Mouse (Mus musculus) intestine, postnatal 0 days (tissue): ENCODE measurements around the gene Cyp2d9. TPM values are rescaled to one million over a fixed set of nuclear protein-coding genes. Genes with fewer than 3 reads are reported as not detected.
"Not testable (repeated sequence)": the region's sequence is repeated elsewhere in the genome, so short reads cannot be mapped to it uniquely, and the experiment has no call there.

Experiments
- ATAC-seq: fragments of 200-750 bp; cut with Nextera tagmentation; 2 replicates; pipeline ENCODE4 v1.8.0; 2017; ENCODE audit warnings: mild to moderate bottlenecking, moderate TSS enrichment, moderate library complexity
- H3K27ac ChIP-seq: fragments of 300-500 bp; sonication (generic); 2 replicates; pipeline ENCODE4 v1.5.1; 2014; ENCODE audit warnings: mild to moderate bottlenecking, low read depth, low read length, moderate library complexity
- H3K27me3 ChIP-seq: fragments of 300-500 bp; sonication (generic); replicated peaks from 2 replicates; pipeline ENCODE4 v1.6.1; 2014; ENCODE audit warnings: low read length, mixed read lengths; ENCODE audit not compliant: control insufficient read depth, insufficient read depth
- H3K36me3 ChIP-seq: fragments of 300-500 bp; sonication (generic); 2 replicates; pipeline ENCODE4 v1.6.1; 2014; ENCODE audit warnings: mild to moderate bottlenecking, moderate library complexity; ENCODE audit not compliant: control insufficient read depth, insufficient read depth
- H3K4me1 ChIP-seq: fragments of 300-500 bp; sonication (generic); replicated peaks from 2 replicates; pipeline ENCODE4 v1.6.1; 2014; ENCODE audit warnings: antibody characterized with exemption, low read length, mixed read lengths; ENCODE audit not compliant: control insufficient read depth, insufficient read depth
- H3K4me2 ChIP-seq: fragments of 300-500 bp; sonication (generic); replicated peaks from 2 replicates; pipeline ENCODE4 v1.6.1; 2014; ENCODE audit warnings: low read depth, mild to moderate bottlenecking, moderate library complexity
- H3K4me3 ChIP-seq: fragments of 300-500 bp; sonication (generic); 2 replicates; pipeline ENCODE4 v1.5.1; 2014; ENCODE audit warnings: low read depth, low read length
- H3K9ac ChIP-seq: fragments of 300-500 bp; sonication (generic); 2 replicates; pipeline ENCODE4 v1.6.1; 2014; ENCODE audit warnings: mild to moderate bottlenecking, low read depth, low read length
- H3K9me3 ChIP-seq: fragments of 300-500 bp; sonication (generic); 2 replicates; pipeline ENCODE4 v1.6.1; 2016; ENCODE audit warnings: mixed run types; ENCODE audit not compliant: control insufficient read depth
- CTCF ChIP-seq: sonication (generic); IDR thresholded peaks from 2 replicates; pipeline ENCODE4 v1.5.1; 2016; ENCODE audit warnings: low read depth, mild to moderate bottlenecking, control low read depth, antibody characterized with exemption, moderate library complexity
- WGBS: fragments of 180-500 bp; shearing (Covaris S2); extraction: QIAGEN DNeasy Blood & Tissue Kit; methylation state at CpG from one replicate; pipeline ENCODE4 v1.1.7; 2014; 5-methylcytosine and 5-hydroxymethylcytosine counted together
- polyA plus RNA-seq: library from polyadenylated mRNA; unstranded; fragments of >200 nt; fragmentation: Nextera tagmentation; extraction: Ambion mirVana; gene quantifications from 2 replicates; pipeline ENCODE4 v1.2.1, GENCODE M21; 2015

Cyp2d9 gene
- polyA plus RNA-seq: not detected in 2 replicates

DNA sequence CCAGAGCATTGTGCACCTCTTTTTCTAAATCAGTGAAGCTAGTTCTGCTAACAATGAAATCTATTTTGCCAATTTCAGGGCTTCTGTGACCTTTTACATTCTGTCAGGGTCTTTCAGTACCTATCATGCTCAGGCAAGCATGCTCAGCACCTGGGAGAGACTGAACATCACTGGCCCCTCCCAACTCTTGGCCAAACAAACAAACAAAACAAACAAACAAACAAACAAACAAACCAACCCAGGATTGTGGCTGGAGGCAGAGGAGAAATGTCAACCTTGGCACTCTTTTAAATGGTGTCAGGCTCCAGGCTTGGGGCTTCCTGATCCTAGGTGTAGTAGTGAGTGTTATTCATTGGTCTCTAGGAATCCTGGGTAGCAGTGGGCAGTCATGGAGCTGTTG lies at the start of gene Cyp2d9:
Gene Cyp2d9 (plus strand): TSS at position 301 of the 400 bp plus-strand sequence.
- no peak within 1 kb of the TSS for H3K27ac ChIP-seq
- no peak for TF ChIP-seq CTCF
- no peak for ATAC-seq
- H3K27me3 ChIP-seq: no peaks in the 10 kb centered on the region
- H3K9me3 ChIP-seq: 0 out of 2 replicates have a peak, but pooled peaks cover 2% of the 10 kb centered on the region
- no peak within 1 kb of the TSS for H3K9ac ChIP-seq
- no peaks in the 10 kb centered on the region for H3K36me3 ChIP-seq
- H3K4me3 ChIP-seq: no peak within 1 kb of the TSS
- H3K4me2 ChIP-seq: no peak within 1 kb of the TSS
- no peaks in the 10 kb centered on the region for H3K4me1 ChIP-seq

GRCm38 (mm10) chr15:82385729-82386128 lies 47.5 kb upstream of the Cyp2d9 start:
- H3K27me3 ChIP-seq: no peaks in the 10 kb centered on the region
- H3K4me3 ChIP-seq: no peak overlapping the region
- no peak overlapping the region for H3K9ac ChIP-seq
- no peak overlapping the region for H3K4me2 ChIP-seq
- no peak for ATAC-seq
- H3K4me1 ChIP-seq: no peaks in the 10 kb centered on the region
- no peak overlapping the region for H3K27ac ChIP-seq
- 82% methylated on average over 2 of the region's 2 CpGs for WGBS
- H3K9me3 ChIP-seq: no peaks in the 10 kb centered on the region
- TF ChIP-seq CTCF: no peak
- no peaks in the 10 kb centered on the region for H3K36me3 ChIP-seq

- not testable (repeated sequence) for H3K36me3 ChIP-seq, H3K9ac ChIP-seq, H3K4me1 ChIP-seq, H3K9me3 ChIP-seq, H3K27me3 ChIP-seq, H3K4me2 ChIP-seq, H3K27ac ChIP-seq, ATAC-seq, H3K4me3 ChIP-seq
- WGBS: 95% methylated on average over 9 of the region's 10 CpGs
Measured at GRCm38 (mm10) chr15:82389916-82390315, 43.3 kb upstream of the Cyp2d9 start.

DNA sequence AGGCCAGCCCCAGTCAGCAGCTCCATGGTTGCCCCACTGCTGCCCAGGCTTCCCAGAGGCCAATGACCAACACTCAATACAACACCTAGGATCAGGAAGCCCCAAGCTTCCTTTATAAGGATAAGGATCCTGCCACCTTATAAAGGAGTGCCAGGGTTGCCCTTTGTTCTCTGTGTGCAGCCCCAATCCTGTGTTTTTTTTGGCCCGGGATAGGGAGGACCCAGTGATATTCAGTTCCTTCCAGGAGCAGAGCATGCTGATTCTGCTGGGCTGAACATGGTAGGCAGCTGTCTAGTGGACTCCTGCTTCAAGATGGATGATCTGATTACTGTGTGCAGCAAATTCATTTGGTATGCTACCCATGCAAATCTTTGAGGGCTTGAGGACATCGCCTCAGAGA lies 39.3 kb upstream of the Cyp2d9 start, which contains the start of gene Cyp2d11:
Gene Cyp2d11 (minus strand): TSS at position 101 of the 400 bp plus-strand sequence.
- not testable (repeated sequence) for H3K4me2 ChIP-seq, H3K27ac ChIP-seq, H3K9me3 ChIP-seq, H3K4me1 ChIP-seq, H3K36me3 ChIP-seq, H3K27me3 ChIP-seq, H3K4me3 ChIP-seq, H3K9ac ChIP-seq, ATAC-seq
- WGBS: 82% methylated on average over 2 of the region's 2 CpGs

DNA sequence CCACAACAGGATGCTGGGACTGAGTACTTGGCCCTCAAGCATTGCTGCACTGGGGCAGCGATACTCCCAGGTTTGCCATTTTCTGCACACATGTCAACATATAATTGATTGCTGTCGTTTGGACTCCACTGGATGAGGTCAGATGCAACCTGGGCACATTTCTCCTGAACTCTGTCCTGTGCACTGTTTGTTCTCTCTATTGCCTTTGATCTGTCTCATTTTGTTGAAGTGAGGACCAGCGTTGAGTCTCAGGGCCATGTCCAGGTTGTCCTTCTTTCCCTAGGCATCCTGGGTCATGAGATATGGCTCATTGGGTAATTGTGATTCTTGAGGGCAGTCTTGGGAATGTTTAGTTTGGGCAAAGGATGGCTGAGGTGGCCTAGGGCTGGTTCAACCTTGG lies 37.3 kb upstream of the Cyp2d9 start:
- not testable (repeated sequence) for H3K27ac ChIP-seq, H3K36me3 ChIP-seq, H3K9me3 ChIP-seq, H3K4me2 ChIP-seq, H3K4me1 ChIP-seq, H3K4me3 ChIP-seq, H3K27me3 ChIP-seq, ATAC-seq, H3K9ac ChIP-seq
- WGBS: 49% methylated on average over 3 of the region's 3 CpGs

DNA sequence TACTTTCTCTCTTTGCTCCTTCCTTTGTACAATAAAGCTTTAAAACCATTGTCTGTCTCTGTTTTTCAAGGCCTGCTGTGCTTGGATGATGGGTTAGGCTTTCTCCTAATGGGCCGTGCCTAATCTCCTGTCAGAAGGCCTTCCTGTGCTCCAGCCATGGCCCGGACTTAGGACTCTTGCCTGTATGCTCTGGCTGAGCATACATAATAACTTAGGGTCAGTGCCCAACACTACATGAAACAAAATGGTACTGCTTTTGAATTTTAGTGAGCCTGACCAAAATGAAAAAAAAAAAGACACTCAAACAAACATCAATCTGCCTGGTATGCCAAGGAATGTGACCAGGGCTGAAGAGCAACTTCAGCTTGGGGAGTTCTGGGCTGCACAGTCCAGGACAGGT lies 31.7 kb upstream of the Cyp2d9 start:
- Histone ChIP-seq H3K4me1 (no peaks in the 10 kb centered on the region), H3K27ac (no peak overlapping the region), H3K27me3 (no peaks in the 10 kb centered on the region), H3K4me3 (no peak overlapping the region), H3K4me2 (no peak overlapping the region), H3K36me3 (no peaks in the 10 kb centered on the region), H3K9ac (no peak overlapping the region), H3K9me3 (no peaks in the 10 kb centered on the region)
- TF ChIP-seq CTCF: no peak
- WGBS: 69% methylated on average over 2 of the region's 2 CpGs
- no peak for ATAC-seq

- Histone ChIP-seq H3K27ac (no peak overlapping the region), H3K4me3 (no peak overlapping the region), H3K9me3 (no peaks in the 10 kb centered on the region), H3K4me1 (no peaks in the 10 kb centered on the region), H3K36me3 (no peaks in the 10 kb centered on the region), H3K9ac (no peak overlapping the region), H3K27me3 (no peaks in the 10 kb centered on the region), H3K4me2 (no peak overlapping the region)
- no peak for ATAC-seq
- TF ChIP-seq CTCF: no peak
Measured at GRCm38 (mm10) chr15:82402106-82402505, 31.1 kb upstream of the Cyp2d9 start.
